Mouse (Mus musculus) brain, adult 2 months (tissue): ENCODE measurements at regions not wholly inside any gene's neighbourhood (a gene's known extent, or its start where the extent isn't known, plus 50 kb on each side); places are given as distances from the start of the nearest gene placed in this dataset.
A peak's percentile ranks its signal among the peaks of the same experiment; 100 is the strongest.

Experiments
- DNase-seq: peaks from one replicate; pipeline ENCODE4 v3.0.0; 2011; ENCODE audit warnings: low read depth, low spot score

- DNase-seq, result peak; percentile 57
These were observed 161.1 kb upstream of the Oprm1 start for GRCm38 (mm10) chr10:6597256-6597655.

GRCm38 (mm10) chr10:6598586-6598985, 159.7 kb upstream of the Oprm1 start:
- DNase-seq, result peak; percentile 41

- peak; percentile 53 for DNase-seq
These were observed 110.7 kb upstream of the Oprm1 start for GRCm38 (mm10) chr10:6647576-6647975.

- peak; percentile 76 for DNase-seq
These were observed 72.8 kb upstream of the Oprm1 start for GRCm38 (mm10) chr10:6685308-6686080.

GRCm38 (mm10) chr10:6686081-6686474, 72.2 kb upstream of the Oprm1 start:
- DNase-seq, result no peak
